Mouse (Mus musculus): ENCODE results near the gene Unc45a.

The Unc45a gene

DNA sequence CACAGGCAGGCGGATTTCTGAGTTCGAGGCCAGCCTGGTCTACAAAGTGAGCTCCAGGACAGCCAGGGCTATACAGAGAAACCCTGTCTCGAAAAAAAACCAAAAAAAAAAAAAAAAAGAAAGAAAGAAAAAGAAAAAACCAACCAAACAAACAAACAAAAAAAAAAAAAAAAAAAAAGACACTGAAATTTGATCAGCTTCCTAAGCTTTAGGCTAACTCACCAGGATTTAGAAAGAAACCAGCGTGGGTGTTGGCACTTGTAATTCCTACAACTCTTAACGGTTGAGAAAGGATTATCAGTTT lies 16.0 kb downstream of the Unc45a start:
- CTCF ChIA-PET: interaction anchor here (0.5 to 2.5 kb wide), 19 partner anchors 15 to 1225 kb away, joined by 3 to 17 read pairs (median 5); partner anchors contain the start of gene Hddc3 (in 3 of the 4)
- POLR2A ChIA-PET: interaction anchor here (0.5 to 7.5 kb wide), 143 partner anchors 8 to 1533 kb away, joined by 3 to 86 read pairs (median 4); partner anchors contain the start of genes Cib1 (in 3 of the 4), Gdpgp1 (in 3 of the 4), Idh2 (in 3 of the 4) and Ngrn (in 3 of the 4)

DNA sequence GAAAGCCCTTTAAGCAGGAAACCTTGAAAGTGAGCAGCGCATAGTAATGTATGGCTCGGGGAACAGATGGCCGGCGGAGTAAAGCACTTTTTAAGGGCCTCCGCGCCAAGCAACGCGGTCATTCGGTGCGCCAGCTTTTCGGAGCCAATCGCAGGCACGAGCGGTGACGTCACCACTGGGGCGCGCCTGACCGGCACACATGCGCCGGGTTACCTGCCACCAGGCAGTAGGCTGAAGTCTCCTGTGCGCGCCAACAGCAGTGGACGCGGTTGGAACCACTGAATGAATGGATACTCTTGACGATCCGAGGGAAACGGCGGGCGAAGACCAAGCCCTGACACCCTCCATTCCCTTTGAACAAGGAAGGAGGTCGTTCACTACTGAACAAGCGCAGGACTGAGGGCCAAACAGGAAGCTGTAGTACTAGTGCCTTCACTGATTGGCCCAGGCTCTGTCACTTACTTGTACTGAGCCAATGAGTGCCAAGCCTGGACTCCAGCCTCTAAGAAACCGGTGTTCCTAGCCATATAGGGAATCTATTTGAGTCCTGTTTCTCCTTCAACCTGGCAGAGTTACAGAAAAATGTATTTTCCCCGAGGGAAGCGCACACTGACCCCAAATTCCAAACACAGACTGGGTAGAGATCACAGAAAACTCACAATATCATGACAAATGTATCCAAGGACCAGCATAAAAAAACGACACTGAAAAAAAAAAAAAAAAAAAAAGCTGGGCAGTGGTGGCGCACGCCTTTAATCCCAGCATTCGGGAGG lies 16.6 kb downstream of the Unc45a start, which contains the start of gene Rccd1:
TSS of gene Rccd1 (minus strand) at position 412 of the 773 bp plus-strand sequence.
- POLR2A ChIA-PET: interaction anchor here (0.5 to 7.5 kb wide), 170 partner anchors 8 to 1533 kb away, joined by 3 to 86 read pairs (median 4); partner anchors contain the start of genes Cib1 (in 3 of the 4), Gdpgp1 (in 3 of the 4), Hddc3 (in 3 of the 4) and Idh2 (in 3 of the 4)

DNA sequence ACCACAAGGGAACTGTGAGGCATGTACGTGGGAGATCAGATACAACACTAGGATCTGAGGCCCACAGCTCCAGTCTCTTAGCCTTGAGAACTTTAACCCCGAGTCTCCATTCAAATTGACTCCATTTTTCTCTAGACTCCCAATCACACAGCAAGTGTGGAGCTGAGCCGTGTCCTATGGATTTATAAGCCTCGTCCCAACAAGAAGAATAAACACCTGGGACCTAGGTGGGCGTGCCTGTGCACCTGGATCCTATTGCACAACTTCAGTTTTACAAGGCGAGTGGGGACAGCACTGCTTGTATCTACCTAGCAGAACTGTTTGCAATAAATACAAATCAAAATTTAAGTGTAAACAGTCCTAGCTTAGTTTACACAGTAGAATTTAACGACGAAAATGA lies 17.5 kb downstream of the Unc45a start:
- POLR2A ChIA-PET: interaction anchor here (0.6 to 7.5 kb wide), 96 partner anchors 9 to 822 kb away, joined by 3 to 86 read pairs (median 5); partner anchors contain the start of genes Hddc3 (in 3 of the 4), Idh2 (in 3 of the 4), Ngrn (in 3 of the 4) and Cib1 (in 2 of the 4)
- CTCF ChIA-PET: interaction anchor here in 3 of 4 experiments (0.8 to 2.5 kb wide), 9 partner anchors 9 to 183 kb away, joined by 3 to 15 read pairs (median 5); partner anchors contain the start of genes Hddc3 (in 1 of the 3) and Man2a2 (in 1 of the 3)

More for the DNA sequence above, 16.6 kb downstream of the Unc45a start, which contains the start of gene Rccd1:
- CTCF ChIA-PET: interaction anchor here (0.5 to 2.5 kb wide), 24 partner anchors 8 to 1224 kb away, joined by 3 to 17 read pairs (median 5); partner anchors contain the start of genes Hddc3 (in 3 of the 4) and Man2a2 (in 1 of the 4)

DNA sequence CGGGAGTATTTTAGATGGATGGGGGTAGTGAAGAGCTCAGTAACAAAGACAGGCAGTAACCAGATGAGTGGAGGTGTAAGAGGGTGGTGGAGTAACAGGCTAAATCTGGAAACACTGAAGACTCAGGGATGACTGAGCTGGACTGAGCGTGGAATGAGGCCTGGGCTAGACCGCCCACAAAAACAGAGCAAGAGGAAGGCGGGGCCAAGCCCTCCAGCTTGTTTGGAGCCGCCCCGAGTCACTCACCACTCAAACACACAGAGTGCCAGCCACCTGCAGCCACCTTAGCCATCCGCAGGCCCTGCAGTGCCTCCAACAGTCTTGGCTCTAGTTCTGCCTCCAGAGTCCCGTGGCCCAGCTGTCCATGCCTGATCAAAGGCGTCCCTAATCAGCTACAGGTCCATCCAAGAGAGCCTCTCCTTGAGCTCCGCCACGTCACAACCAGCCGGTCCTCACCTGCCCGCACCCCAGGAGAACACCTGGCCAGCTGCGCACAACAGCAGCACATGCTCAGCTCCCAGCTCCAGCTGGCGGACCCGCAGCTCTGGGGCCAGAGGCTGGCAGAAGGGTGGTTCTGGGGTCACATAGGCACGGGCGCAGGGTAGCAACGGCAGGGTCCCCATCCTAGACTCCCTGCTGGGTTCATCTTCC lies 20.8 kb downstream of the Unc45a start:
- POLR2A ChIA-PET: interaction anchor here in 3 of 4 experiments (0.6 to 4.8 kb wide), 80 partner anchors 9 to 306 kb away, joined by 3 to 37 read pairs (median 5); partner anchors contain the start of genes Hddc3 (in 3 of the 3), Cib1 (in 2 of the 3), Gdpgp1 (in 2 of the 3) and Idh2 (in 2 of the 3)
- CTCF ChIA-PET: interaction anchor here in 3 of 4 experiments (0.5 to 3.3 kb wide), 23 partner anchors 9 to 1134 kb away, joined by 3 to 18 read pairs (median 4); partner anchors contain the start of genes Ngrn (in 1 of the 3) and Unc45a (in 1 of the 3)

DNA sequence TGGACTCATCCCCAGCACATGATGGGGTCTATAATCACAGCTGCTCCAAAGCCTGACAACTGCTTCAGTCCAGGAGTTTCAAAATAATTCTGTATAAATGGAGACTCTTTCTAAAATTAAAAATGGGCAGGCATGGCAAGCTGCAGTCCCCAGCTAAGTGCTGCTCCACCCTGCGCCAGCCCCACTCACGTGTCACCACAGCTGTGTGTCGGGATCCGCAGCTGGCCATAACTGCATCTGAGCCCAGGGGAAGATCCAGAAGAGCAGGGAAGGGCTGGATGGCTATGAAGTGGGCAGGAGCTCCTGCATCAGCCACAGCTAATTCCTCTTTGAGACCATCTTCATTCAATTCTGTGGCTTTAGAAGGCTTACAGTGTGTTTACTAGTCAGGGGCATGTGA lies 22.1 kb downstream of the Unc45a start:
- CTCF ChIA-PET: interaction anchor here in 3 of 4 experiments (0.7 to 3.3 kb wide), 4 partner anchors 24 to 178 kb away, joined by 3 to 18 read pairs (median 6); partner anchors contain the start of gene Hddc3 (in 1 of the 3)

DNA sequence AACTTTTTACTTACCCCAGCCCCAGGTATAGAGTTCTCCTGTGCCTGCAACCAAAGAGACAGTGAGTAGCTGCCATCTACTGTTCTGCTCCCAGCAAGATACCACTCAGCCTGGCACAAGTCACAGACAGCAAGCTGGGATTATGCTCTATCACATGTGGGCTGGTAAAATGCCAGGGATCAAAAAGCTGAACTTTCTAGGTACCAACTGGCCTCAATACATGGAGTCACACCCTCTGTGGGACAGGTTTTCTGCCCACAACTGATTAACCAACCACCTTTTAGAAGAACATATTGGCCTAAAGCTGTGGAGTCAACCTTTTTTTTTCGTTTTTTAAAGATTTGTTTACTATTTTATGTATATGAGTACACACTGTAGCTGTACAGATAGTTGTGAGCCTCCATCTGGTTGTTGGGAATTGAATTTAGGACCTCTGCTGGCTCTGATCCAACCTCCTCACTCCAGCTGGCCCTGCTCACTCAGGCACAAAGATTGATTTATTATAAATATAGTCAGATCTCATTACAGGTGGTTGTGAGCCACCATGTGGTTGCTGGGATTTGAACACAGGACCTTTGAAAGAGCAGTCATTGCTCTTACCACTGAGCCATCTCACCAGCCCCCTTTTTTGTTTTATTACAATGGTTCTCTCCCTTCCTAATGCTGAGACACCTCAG lies 23.2 kb downstream of the Unc45a start:
- POLR2A ChIA-PET: interaction anchor here (0.7 to 4.8 kb wide), 20 partner anchors 8 to 187 kb away, joined by 3 to 37 read pairs (median 3); partner anchors contain the start of genes Cib1 (in 1 of the 4), Gdpgp1 (in 1 of the 4), Hddc3 (in 1 of the 4) and Prc1 (in 1 of the 4)
- CTCF ChIA-PET: interaction anchor here in 2 of 4 experiments (0.7 to 1.4 kb wide), 2 partner anchors 102 kb away, joined by 3 read pairs; no protein-coding TSS in a partner anchor

More for the DNA sequence above, 22.1 kb downstream of the Unc45a start:
- POLR2A ChIA-PET: interaction anchor here (0.6 to 4.8 kb wide), 38 partner anchors 8 to 394 kb away, joined by 3 to 37 read pairs (median 6); partner anchors contain the start of genes Cib1 (in 1 of the 4), Gdpgp1 (in 1 of the 4), Hddc3 (in 1 of the 4) and Idh2 (in 1 of the 4)

DNA sequence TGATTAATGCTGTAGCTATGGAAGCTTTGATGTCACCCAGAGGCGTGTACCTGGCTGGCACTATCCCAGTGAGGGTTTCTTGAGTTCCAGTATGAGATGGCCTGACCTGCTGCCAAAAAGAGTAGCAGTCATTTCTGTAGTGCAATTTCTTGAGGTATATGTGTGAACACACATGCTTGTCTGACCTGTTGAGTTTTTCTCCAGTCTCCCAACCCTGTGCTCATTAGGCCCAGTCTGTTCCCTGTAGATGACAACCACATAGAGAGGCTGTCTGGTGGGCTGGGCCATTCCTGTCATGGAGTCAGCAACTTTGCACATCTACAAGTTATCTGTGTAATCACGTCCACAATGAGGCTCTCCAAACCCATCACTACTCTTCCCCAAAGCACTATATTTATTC lies 25.1 kb downstream of the Unc45a start:
- ChIA-PET POLR2A (interaction anchor here in 3 of 4 experiments (0.5 to 6.9 kb wide), 9 partner anchors 8 to 176 kb away, joined by 3 to 37 read pairs (median 4); partner anchors contain the start of gene Rccd1 (in 2 of the 3)), CTCF (no interaction called here)

DNA sequence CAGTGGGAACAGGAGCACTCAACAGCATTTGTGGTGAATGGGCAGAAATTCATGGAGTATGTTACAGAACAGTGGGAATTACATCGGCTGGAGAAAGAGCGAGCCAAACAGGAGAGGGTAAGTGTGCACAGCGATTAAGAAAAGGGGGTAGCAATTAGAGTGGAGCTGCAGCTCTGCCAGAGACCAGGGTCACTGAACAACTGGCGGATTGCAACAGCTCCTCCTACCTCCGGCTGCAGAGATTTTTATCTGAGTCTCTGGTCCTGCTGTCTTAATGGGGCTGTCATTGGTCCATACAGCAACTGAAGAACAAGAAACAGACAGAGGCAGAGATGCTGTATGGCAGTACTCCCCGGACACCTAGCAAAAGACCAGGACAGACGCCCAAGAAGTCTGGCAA lies 30.0 kb downstream of the Unc45a start:
- CTCF ChIA-PET: interaction anchor here in 2 of 4 experiments (0.5 to 1.3 kb wide), 3 partner anchors 9 to 18 kb away, joined by 3 to 6 read pairs (median 3); no protein-coding TSS in a partner anchor
- POLR2A ChIA-PET: interaction anchor here in 3 of 4 experiments (0.7 to 6.9 kb wide), 13 partner anchors 8 to 225 kb away, joined by 3 to 31 read pairs (median 4); partner anchors contain the start of genes Cib1 (in 1 of the 3), Gdpgp1 (in 1 of the 3) and Rccd1 (in 1 of the 3)

DNA sequence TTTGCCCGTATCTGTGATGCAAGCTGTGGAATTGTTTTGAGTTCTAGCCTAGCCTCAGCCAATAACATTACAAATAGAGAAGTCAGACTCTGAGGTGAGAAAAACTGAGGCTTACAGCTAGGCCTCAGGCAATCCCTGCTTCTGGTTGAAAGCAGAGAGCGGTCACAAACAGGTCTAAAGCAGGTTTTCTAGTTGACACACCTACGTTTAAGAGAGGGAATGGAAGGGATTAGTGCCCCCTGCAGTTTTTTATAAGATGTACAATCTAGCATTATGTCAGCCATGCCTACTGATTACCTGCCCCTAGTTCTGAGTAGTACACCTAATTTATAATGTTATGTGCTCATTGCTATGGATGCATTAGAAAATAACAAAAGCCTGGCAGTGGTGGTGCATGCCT lies 33.0 kb downstream of the Unc45a start:
- POLR2A ChIA-PET: interaction anchor here in 3 of 4 experiments (0.6 to 2.4 kb wide), 12 partner anchors 8 to 177 kb away, joined by 3 to 13 read pairs (median 4); partner anchors contain the start of gene Rccd1 (in 1 of the 3)
- CTCF ChIA-PET: interaction anchor here in 2 of 4 experiments (0.6 to 1.0 kb wide), 4 partner anchors 35 to 298 kb away, joined by 3 to 4 read pairs (median 3); partner anchors contain the start of gene Hddc3 (in 1 of the 2)

DNA sequence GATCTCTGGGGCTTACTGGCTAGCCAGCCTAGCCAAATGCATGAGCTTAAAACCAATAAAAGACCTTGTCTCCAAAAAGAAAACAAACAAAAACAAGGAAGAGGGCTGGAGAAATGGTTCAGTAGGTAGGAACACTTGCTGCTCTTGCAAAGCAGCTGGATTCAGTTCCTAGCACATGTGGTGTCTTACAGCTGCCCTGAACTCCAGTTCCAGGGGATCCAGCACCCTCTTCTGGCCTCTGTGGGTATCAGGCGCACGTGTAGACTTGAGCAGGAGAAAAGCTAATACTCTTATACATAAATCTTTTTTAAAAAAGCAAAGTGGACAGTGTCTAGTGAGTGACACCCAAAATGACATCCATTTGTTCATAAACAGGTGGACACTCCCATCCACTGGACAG lies 39.3 kb downstream of the Unc45a start:
- ChIA-PET CTCF (interaction anchor here (0.5 to 1.9 kb wide), 23 partner anchors 10 to 291 kb away, joined by 3 to 11 read pairs (median 4); partner anchors contain the start of gene Rccd1 (in 1 of the 4)), POLR2A (interaction anchor here (0.6 to 5.7 kb wide), 31 partner anchors 8 to 273 kb away, joined by 3 to 37 read pairs (median 4); partner anchors contain the start of genes Rccd1 (in 3 of the 4), Cib1 (in 2 of the 4), Gdpgp1 (in 2 of the 4) and Blm (in 1 of the 4))

DNA sequence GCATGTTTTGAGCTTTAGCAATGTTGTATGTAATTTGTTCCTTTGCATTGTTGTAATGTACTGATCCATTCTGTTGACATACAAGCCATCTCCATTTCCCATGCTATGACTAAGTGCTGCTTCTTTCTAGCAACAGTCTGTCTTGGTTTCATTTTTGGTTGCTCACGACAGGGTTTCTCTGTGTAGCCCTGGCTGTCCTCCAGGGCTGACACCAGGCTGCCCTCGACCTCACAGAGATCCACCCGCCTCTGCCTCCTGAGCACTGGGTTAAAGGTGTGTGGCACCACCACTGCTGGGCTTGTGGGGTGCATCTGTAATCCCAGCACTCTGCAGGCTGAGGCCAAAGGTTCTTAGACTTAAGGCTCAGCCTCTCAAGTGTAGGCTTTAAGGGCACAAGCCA lies 41.2 kb downstream of the Unc45a start:
- CTCF ChIA-PET: interaction anchor here in 1 of 4 experiments (1.3 kb wide), 1 partner anchor 84 kb away, joined by 4 read pairs; no protein-coding TSS in a partner anchor
- POLR2A ChIA-PET: interaction anchor here in 2 of 4 experiments (0.7 to 5.7 kb wide), 9 partner anchors 19 to 169 kb away, joined by 3 to 37 read pairs (median 3); partner anchors contain the start of gene Rccd1 (in 1 of the 2)

DNA sequence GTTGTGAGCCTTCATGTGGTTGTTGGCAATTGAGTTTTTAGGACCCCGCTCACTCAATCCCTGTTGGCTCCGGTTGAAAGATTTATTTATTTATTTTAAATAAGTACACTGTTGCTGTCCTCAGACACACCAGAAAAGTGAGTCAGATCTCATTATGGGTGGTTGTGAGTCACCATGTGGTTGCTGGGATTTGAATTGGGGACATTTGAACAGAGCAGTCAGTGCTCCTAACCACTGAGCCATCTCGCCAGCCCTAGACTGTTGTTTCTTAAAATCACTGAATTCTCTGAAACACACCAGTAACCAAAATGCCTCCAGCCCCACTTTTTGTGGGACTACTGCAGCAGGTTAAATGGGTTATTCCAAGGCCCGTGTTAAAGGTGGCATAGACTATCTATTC lies 42.1 kb downstream of the Unc45a start:
- POLR2A ChIA-PET: interaction anchor here in 2 of 4 experiments (0.9 to 5.7 kb wide), 10 partner anchors 19 to 169 kb away, joined by 3 to 37 read pairs (median 3); partner anchors contain the start of genes Cib1 (in 2 of the 2) and Gdpgp1 (in 2 of the 2)
- CTCF ChIA-PET: no interaction called here

DNA sequence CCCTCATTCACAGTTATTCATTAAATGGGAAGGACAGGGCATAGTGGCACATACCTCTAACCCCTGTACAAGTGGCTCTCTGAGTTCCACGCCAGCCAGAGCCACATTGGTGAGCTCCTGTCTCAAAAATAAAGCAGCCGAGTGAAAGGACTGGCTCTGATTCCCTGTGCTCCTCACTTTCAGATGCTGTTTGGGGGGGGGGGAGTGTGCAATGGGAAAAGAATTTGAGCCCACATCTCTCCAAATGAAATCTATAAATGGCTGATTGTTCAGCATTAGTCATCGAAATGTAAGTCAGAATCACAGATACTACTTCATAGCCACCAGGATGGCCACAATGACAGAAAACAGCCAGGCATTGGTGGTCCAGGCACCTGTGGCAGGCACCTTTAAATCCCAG lies 43.8 kb downstream of the Unc45a start:
- CTCF ChIA-PET: interaction anchor here in 1 of 4 experiments (0.6 kb wide), 1 partner anchor 32 kb away, joined by 6 read pairs; no protein-coding TSS in a partner anchor
- POLR2A ChIA-PET: interaction anchor here in 3 of 4 experiments (0.6 to 1.6 kb wide), 20 partner anchors 11 to 537 kb away, joined by 3 to 10 read pairs (median 3); partner anchors contain the start of genes Idh2 (in 1 of the 3) and Rccd1 (in 1 of the 3)

DNA sequence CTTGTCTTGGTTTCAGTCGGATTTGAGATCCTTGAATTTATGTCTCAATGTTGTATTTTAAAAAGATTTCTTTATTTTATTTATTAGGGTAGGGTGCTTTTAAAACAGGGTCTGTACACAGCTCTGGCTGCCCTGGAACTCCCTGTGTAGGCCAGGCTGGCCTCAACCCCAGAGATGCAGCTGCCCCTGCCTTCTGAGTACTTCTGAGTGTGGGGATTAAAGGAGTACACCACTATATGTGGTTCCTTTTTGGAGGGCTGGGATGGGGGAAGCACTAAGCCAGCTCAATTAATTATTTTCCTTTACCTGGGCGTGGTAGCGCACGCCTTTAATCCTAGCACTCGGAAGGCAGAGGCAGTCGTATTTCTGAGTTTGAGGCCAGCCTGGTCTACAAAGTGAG lies 44.3 kb downstream of the Unc45a start:
- ChIA-PET CTCF (interaction anchor here in 2 of 4 experiments (0.6 to 1.1 kb wide), 3 partner anchors 20 to 144 kb away, joined by 3 to 6 read pairs (median 3); no protein-coding TSS in a partner anchor), POLR2A (interaction anchor here in 3 of 4 experiments (0.6 to 1.6 kb wide), 22 partner anchors 8 to 536 kb away, joined by 3 to 10 read pairs (median 3); partner anchors contain the start of genes Idh2 (in 1 of the 3) and Rccd1 (in 1 of the 3))

DNA sequence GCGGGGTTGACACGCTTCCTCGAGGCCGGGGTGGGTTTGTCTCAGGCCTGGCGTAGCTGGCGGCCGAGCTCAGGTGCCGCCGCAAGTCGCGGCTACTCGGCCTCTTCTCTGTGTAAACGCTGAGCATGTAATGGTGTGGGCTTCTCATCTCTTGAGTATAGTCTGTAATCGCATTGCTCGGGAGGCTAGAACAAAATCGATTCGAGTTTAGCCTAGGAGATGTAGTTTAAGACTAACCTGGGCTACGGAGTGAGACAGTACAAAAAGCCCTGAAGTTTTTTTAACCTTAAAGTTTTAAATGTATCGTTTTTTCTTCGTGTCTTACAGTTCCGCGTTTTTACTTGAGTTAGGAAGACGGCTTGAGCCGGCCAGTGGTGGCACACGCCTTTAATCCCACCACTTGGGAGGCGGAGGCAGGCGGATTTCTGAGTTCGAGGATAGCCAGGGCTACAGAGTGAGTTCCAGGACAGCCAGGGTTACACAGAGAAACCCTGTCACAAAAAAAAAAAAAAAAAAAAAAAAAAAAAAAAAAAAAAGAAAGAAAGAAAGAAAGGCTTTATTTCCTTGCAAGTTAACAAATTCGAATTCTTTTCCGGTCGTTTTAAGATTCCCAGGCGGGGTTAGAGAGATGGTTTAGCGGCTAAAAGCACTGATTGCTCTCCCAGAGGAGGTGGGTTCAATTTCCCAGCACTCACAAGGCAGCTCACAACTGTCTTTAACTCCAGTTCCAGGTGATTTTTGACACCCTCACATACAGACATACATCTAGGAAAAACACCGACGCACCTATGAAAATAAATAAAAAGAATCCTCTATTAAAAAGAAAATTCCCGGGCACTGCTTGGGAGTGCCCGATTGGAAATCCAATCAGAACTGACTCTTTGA lies 45.8 kb downstream of the Unc45a start:
- POLR2A ChIA-PET: interaction anchor here in 3 of 4 experiments (0.6 to 2.7 kb wide), 28 partner anchors 10 to 276 kb away, joined by 3 to 11 read pairs (median 4); partner anchors contain the start of genes Ngrn (in 2 of the 3), Rccd1 (in 2 of the 3), Cib1 (in 1 of the 3) and Gdpgp1 (in 1 of the 3)

More for the DNA sequence above, 45.8 kb downstream of the Unc45a start:
- CTCF ChIA-PET: interaction anchor here in 2 of 4 experiments (0.6 to 1.0 kb wide), 5 partner anchors 80 to 611 kb away, joined by 3 read pairs; no protein-coding TSS in a partner anchor
